Mouse (Mus musculus) hindbrain, postnatal 0 days (tissue): ENCODE results near the gene Eml6. TPM values are rescaled to one million over a fixed set of nuclear protein-coding genes. Genes with fewer than 3 reads are reported as not detected.
A peak's percentile ranks its signal among the peaks of the same experiment; 100 is the strongest.

Experiments used
- ATAC-seq: fragments of 200-750 bp; cut with Nextera tagmentation; 2 replicates; pipeline ENCODE4 v1.8.0; 2017; ENCODE audit warnings: mild to moderate bottlenecking, moderate TSS enrichment, moderate library complexity
- DNase-seq: peaks from one replicate; pipeline ENCODE4 v3.0.0-alpha.2; 2015; ENCODE audit warnings: low spot score
- H3K27ac ChIP-seq: fragments of 300-500 bp; sonication (generic); 2 replicates; pipeline ENCODE4 v1.5.1; 2014; ENCODE audit warnings: mild to moderate bottlenecking
- H3K27me3 ChIP-seq: fragments of 300-500 bp; sonication (generic); 2 replicates; pipeline ENCODE4 v1.6.1; 2014; ENCODE audit warnings: low read length, mixed read lengths; ENCODE audit not compliant: insufficient read depth
- H3K36me3 ChIP-seq: fragments of 300-500 bp; sonication (generic); 2 replicates; pipeline ENCODE4 v1.6.1; 2014; ENCODE audit warnings: low read length, mixed read lengths; ENCODE audit not compliant: insufficient read depth
- H3K4me1 ChIP-seq: fragments of 300-500 bp; sonication (generic); 2 replicates; pipeline ENCODE4 v1.6.1; 2014; ENCODE audit warnings: antibody characterized with exemption, low read length, mixed read lengths; ENCODE audit not compliant: insufficient read depth
- H3K4me2 ChIP-seq: fragments of 300-500 bp; sonication (generic); 2 replicates; pipeline ENCODE4 v1.6.1; 2014; ENCODE audit warnings: low read depth, mild to moderate bottlenecking, low read length, moderate library complexity, mixed read lengths
- H3K4me3 ChIP-seq: fragments of 300-500 bp; sonication (generic); 2 replicates; pipeline ENCODE4 v1.5.1; 2014; ENCODE audit warnings: low read length
- H3K9ac ChIP-seq: fragments of 300-500 bp; sonication (generic); replicated peaks from 2 replicates; pipeline ENCODE4 v1.6.1; 2014; ENCODE audit warnings: mild to moderate bottlenecking, low read length, moderate library complexity, mixed read lengths
- H3K9me3 ChIP-seq: fragments of 300-500 bp; sonication (generic); 2 replicates; pipeline ENCODE4 v1.6.1; 2016; ENCODE audit warnings: low read length, mixed read lengths
- CTCF ChIP-seq: IDR thresholded peaks from 2 replicates; pipeline ENCODE4 v1.5.1; 2016; ENCODE audit warnings: antibody characterized with exemption, control low read depth, low read depth
- WGBS: fragments of 180-500 bp; shearing (Covaris S2); extraction: QIAGEN DNeasy Blood & Tissue Kit; methylation state at CpG from one replicate; pipeline ENCODE4 v1.1.7; 2014; 5-methylcytosine and 5-hydroxymethylcytosine counted together
- polyA plus RNA-seq: library from polyadenylated mRNA; unstranded; fragments of >200 nt; fragmentation: Nextera tagmentation; extraction: Ambion mirVana; gene quantifications from 2 replicates; pipeline ENCODE4 v1.2.1, GENCODE M21; 2015
- total RNA-seq: library from RNA; depleted of rRNA; stranded (reverse); fragments of >200 nt; gene quantifications from 2 replicates; pipeline ENCODE4 v1.2.3, GENCODE M21; 2014

Eml6 gene
- total and polyA plus RNA-seq, 2 experiments from 2014 or later, result 4.3 to 17.9 TPM

- H3K4me2 ChIP-seq, result no peak overlapping the region
- 86% methylated on average over 6 of the region's 6 CpGs for WGBS
- peaks cover 7% of the 10 kb centered on the region; the same call in 1 of the 2 replicates for H3K36me3 ChIP-seq
- DNase-seq (no peak), ATAC-seq (no peak)
- peaks cover 8% of the 10 kb centered on the region; the same call in 1 of the 2 replicates for H3K4me1 ChIP-seq
- no peak overlapping the region for H3K9ac ChIP-seq
- no peak overlapping the region for H3K4me3 ChIP-seq
- H3K9me3 ChIP-seq, result no peaks in the 10 kb centered on the region
- TF ChIP-seq CTCF, result no peak
- no peak overlapping the region for H3K27ac ChIP-seq
- H3K27me3 ChIP-seq, result no peaks in the 10 kb centered on the region
These were observed 239.1 kb downstream of the Eml6 start for GRCm38 (mm10) chr11:29786583-29787219.

DNA sequence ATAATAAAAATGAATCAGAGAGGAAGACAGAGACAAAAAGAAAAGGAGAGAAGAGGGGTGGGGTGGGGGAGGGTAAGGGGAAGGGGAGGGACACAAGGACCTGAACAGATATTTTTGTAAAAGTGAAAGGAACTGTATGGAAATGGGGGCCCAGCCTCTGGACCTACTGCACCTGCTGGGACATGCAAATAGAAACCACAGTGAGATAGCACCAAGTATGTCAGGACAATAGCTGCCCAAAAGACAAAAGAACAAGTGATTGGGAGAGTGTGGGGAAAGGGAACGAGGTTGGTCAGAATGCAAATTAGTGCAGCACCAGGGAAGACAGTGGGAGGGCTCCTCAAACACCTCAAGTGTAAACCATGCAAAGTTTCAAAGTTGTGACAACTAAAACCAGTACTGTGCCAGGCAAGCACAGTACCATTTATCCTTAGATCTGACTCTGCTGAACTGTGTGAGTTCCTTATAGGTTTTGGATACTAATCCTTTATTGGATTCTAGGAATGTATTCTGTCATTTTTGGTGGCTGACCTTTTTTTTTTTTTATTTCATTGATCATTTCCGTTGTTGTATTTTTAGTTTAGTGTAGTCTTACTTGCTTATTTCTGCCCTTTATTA, 246.3 kb downstream of the Eml6 start:
- DNase-seq (no peak), ATAC-seq (no peak)
- Histone ChIP-seq H3K27me3 (no peaks in the 10 kb centered on the region), H3K36me3 (peaks cover 7% of the 10 kb centered on the region; the same call in 1 of the 2 replicates), H3K27ac (no peak overlapping the region), H3K4me2 (no peak overlapping the region), H3K4me1 (no peaks in the 10 kb centered on the region), H3K9ac (no peak overlapping the region), H3K9me3 (no peaks in the 10 kb centered on the region), H3K4me3 (no peak overlapping the region)
- 31% methylated on average over 2 of the region's 2 CpGs for WGBS
- no peak for TF ChIP-seq CTCF

GRCm38 (mm10) chr11:29778936-29779335, 246.9 kb downstream of the Eml6 start:
- ATAC-seq (no peak), DNase-seq (no peak)
- no peak overlapping the region for H3K27ac ChIP-seq
- H3K4me2 ChIP-seq, result no peak overlapping the region
- H3K9me3 ChIP-seq, result no peaks in the 10 kb centered on the region
- no peak for TF ChIP-seq CTCF
- 58% methylated on average over 3 of the region's 3 CpGs for WGBS
- H3K27me3 ChIP-seq, result no peaks in the 10 kb centered on the region
- no peaks in the 10 kb centered on the region for H3K4me1 ChIP-seq
- H3K36me3 ChIP-seq, result peaks cover 7% of the 10 kb centered on the region; the same call in 1 of the 2 replicates
- no peak overlapping the region for H3K9ac ChIP-seq
- H3K4me3 ChIP-seq, result no peak overlapping the region

GRCm38 (mm10) chr11:29777964-29778363, 247.9 kb downstream of the Eml6 start:
- DNase-seq (no peak), ATAC-seq (no peak)
- no peak for TF ChIP-seq CTCF
- H3K4me3 ChIP-seq, result no peak overlapping the region
- no peak overlapping the region for H3K4me2 ChIP-seq
- H3K9ac ChIP-seq, result no peak overlapping the region
- no peaks in the 10 kb centered on the region for H3K4me1 ChIP-seq
- no peaks in the 10 kb centered on the region for H3K9me3 ChIP-seq
- H3K27ac ChIP-seq, result no peak overlapping the region
- no peaks in the 10 kb centered on the region for H3K27me3 ChIP-seq
- H3K36me3 ChIP-seq, result 0 out of 2 replicates have a peak, but pooled peaks cover 5% of the 10 kb centered on the region

- no peaks in the 10 kb centered on the region for H3K4me1 ChIP-seq
- no peak overlapping the region for H3K4me3 ChIP-seq
- no peaks in the 10 kb centered on the region for H3K36me3 ChIP-seq
- no peak for TF ChIP-seq CTCF
- H3K4me2 ChIP-seq, result no peak overlapping the region
- no peaks in the 10 kb centered on the region for H3K27me3 ChIP-seq
- no peak overlapping the region; the same call in 1 of the 2 replicates for H3K27ac ChIP-seq
- 65% methylated on average over 2 of the region's 2 CpGs for WGBS
- DNase-seq (no peak), ATAC-seq (no peak; the same call in 1 of the 2 replicates)
- no peaks in the 10 kb centered on the region for H3K9me3 ChIP-seq
- no peak overlapping the region for H3K9ac ChIP-seq
These were observed 251.1 kb downstream of the Eml6 start for GRCm38 (mm10) chr11:29774760-29775159.

- H3K9ac ChIP-seq, result no peak overlapping the region
- H3K27me3 ChIP-seq, result no peaks in the 10 kb centered on the region
- 39% methylated on average over 2 of the region's 2 CpGs for WGBS
- H3K4me2 ChIP-seq, result no peak overlapping the region
- DNase-seq (peak; percentile 57), ATAC-seq (peak; percentile 80)
- no peak overlapping the region for H3K4me3 ChIP-seq
- H3K27ac ChIP-seq, result no peak overlapping the region; the same call in 1 of the 2 replicates
- TF ChIP-seq CTCF, result no peak
- H3K4me1 ChIP-seq, result no peaks in the 10 kb centered on the region
- H3K9me3 ChIP-seq, result no peaks in the 10 kb centered on the region
- H3K36me3 ChIP-seq, result no peaks in the 10 kb centered on the region
These were observed 251.5 kb downstream of the Eml6 start for GRCm38 (mm10) chr11:29774296-29774695.

- no peak overlapping the region for H3K4me3 ChIP-seq
- H3K4me1 ChIP-seq, result no peaks in the 10 kb centered on the region
- no peak for TF ChIP-seq CTCF
- H3K4me2 ChIP-seq, result no peak overlapping the region
- DNase-seq, result no peak
- no peak for ATAC-seq
- H3K9ac ChIP-seq, result no peak overlapping the region
- no peak overlapping the region for H3K27ac ChIP-seq
- WGBS, result 80% methylated on average over 1 of the region's 1 CpGs
- no peaks in the 10 kb centered on the region for H3K27me3 ChIP-seq
- no peaks in the 10 kb centered on the region for H3K9me3 ChIP-seq
- H3K36me3 ChIP-seq, result no peaks in the 10 kb centered on the region
These were observed 253.6 kb downstream of the Eml6 start for GRCm38 (mm10) chr11:29772279-29772678.
